Mouse (Mus musculus) bone marrow, adult 2 months (tissue): ENCODE measurements around the gene Hapln2.

Experiments used
- CTCF ChIP-seq: fragments of 200-500 bp; IDR thresholded peaks from 2 replicates; pipeline ENCODE4 v1.5.1; 2011; ENCODE audit warnings: low read length, control low read depth; ENCODE audit not compliant: control insufficient read depth, insufficient read depth
- POLR2A ChIP-seq: fragments of 200-500 bp; IDR thresholded peaks from 2 replicates; pipeline ENCODE4 v1.6.1; 2011; ENCODE audit warnings: low read depth, mild to moderate bottlenecking, control low read depth, low read length, borderline replicate concordance; ENCODE audit not compliant: control insufficient read depth

- no peak for TF ChIP-seq POLR2A
- TF ChIP-seq CTCF: no peak
Observed at GRCm38 (mm10) chr3:88030608-88031395, 3.4 kb upstream of the Hapln2 start.
